Mouse (Mus musculus) erythroblast, embryonic 14.5 days (primary cell): ENCODE results near the gene Ipcef1.
A peak's percentile ranks its signal among the peaks of the same experiment; 100 is the strongest.

Source experiments
- GATA1 ChIP-seq: IDR thresholded peaks from 2 replicates; pipeline ENCODE4 v1.6.1; 2012; ENCODE audit warnings: low read length, inconsistent platforms, mixed read lengths
- TAL1 ChIP-seq: IDR thresholded peaks from 3 replicates; pipeline ENCODE4 v1.6.1; 2012; ENCODE audit warnings: low read length, inconsistent platforms, mixed read lengths

DNA sequence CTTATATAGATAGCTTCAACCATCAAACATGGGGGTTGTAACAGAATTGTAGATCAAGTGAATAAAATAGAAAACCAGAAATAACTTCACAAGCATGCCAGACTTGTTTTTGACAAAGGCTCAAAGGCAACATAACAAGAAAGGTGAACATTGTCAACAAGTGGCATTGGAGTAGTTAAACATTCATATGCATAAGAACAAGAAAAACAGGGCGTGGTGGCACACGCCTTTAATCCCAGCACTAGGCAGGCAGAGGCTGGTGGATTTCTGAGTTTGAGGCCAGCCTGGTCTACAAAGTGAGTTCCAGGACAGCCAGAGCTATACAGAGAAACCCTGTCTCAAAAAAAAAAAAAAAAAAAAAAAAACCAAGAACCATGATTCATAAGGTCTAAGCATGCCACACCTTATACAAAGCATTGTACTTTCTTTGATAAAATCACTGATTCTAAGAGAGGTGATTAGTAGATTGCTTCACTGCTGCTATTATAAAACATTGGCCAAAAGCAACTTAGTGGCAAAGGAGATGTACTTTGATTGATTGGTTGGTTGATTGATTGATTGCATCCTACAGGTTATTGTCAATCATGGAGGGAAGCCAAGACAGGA is 173.9 kb downstream of the Ipcef1 start:
- no peak for TF ChIP-seq GATA1
- peak; percentile 20; the same call in 1 of the 3 replicates for TF ChIP-seq TAL1
